Mouse (Mus musculus) liver, embryonic 15.5 days (tissue): ENCODE data around the gene Ecpas. TPM values are rescaled to one million over a fixed set of nuclear protein-coding genes. Genes with fewer than 3 reads are reported as not detected.

ENCODE experiments used
- ATAC-seq: fragments of 200-750 bp; cut with Nextera tagmentation; 2 replicates; pipeline ENCODE4 v1.8.0; 2017; ENCODE audit warnings: moderate number of reproducible peaks, mild to moderate bottlenecking, moderate library complexity; ENCODE audit not compliant: insufficient read depth
- H3K27ac ChIP-seq: fragments of 300-500 bp; sonication (generic); replicated peaks from 2 replicates; pipeline ENCODE4 v1.5.1; 2015; ENCODE audit warnings: mild to moderate bottlenecking, inconsistent platforms
- H3K27me3 ChIP-seq: fragments of 300-500 bp; sonication (generic); 2 replicates; pipeline ENCODE4 v1.6.1; 2015; ENCODE audit warnings: mild to moderate bottlenecking, inconsistent platforms
- H3K36me3 ChIP-seq: fragments of 300-500 bp; sonication (generic); replicated peaks from 2 replicates; pipeline ENCODE4 v1.6.1; 2015; ENCODE audit warnings: moderate library complexity, mild to moderate bottlenecking, inconsistent platforms
- H3K4me1 ChIP-seq: fragments of 300-500 bp; sonication (generic); replicated peaks from 2 replicates; pipeline ENCODE4 v1.6.1; 2015; ENCODE audit warnings: inconsistent platforms
- H3K4me2 ChIP-seq: fragments of 300-500 bp; sonication (generic); 2 replicates; pipeline ENCODE4 v1.6.1; 2015; ENCODE audit warnings: moderate library complexity, mild to moderate bottlenecking, inconsistent platforms
- H3K4me3 ChIP-seq: fragments of 300-500 bp; sonication (generic); replicated peaks from 2 replicates; pipeline ENCODE4 v1.5.1; 2015; ENCODE audit warnings: mild to moderate bottlenecking, inconsistent platforms
- H3K9ac ChIP-seq: fragments of 300-500 bp; sonication (generic); 2 replicates; pipeline ENCODE4 v1.6.1; 2015; ENCODE audit warnings: moderate library complexity, mild to moderate bottlenecking, inconsistent platforms
- H3K9me3 ChIP-seq: fragments of 300-500 bp; sonication (generic); replicated peaks from 2 replicates; pipeline ENCODE4 v1.6.1; 2016; ENCODE audit warnings: inconsistent platforms
- WGBS: fragments of 180-500 bp; shearing (Covaris S2); methylation state at CpG from one replicate; pipeline ENCODE4 v1.1.7; 2015; ENCODE audit warnings: mixed read lengths; ENCODE audit not compliant: insufficient replicate concordance; 5-methylcytosine and 5-hydroxymethylcytosine counted together
- polyA plus RNA-seq: library from polyadenylated mRNA; unstranded; fragments of >200 nt; fragmentation: Nextera tagmentation; extraction: Ambion mirVana; gene quantifications from 2 replicates; pipeline ENCODE4 v1.2.1, GENCODE M21; 2015

Gene Ecpas
- polyA plus RNA-seq = 14.3 and 14.7 TPM in 2 replicates

DNA sequence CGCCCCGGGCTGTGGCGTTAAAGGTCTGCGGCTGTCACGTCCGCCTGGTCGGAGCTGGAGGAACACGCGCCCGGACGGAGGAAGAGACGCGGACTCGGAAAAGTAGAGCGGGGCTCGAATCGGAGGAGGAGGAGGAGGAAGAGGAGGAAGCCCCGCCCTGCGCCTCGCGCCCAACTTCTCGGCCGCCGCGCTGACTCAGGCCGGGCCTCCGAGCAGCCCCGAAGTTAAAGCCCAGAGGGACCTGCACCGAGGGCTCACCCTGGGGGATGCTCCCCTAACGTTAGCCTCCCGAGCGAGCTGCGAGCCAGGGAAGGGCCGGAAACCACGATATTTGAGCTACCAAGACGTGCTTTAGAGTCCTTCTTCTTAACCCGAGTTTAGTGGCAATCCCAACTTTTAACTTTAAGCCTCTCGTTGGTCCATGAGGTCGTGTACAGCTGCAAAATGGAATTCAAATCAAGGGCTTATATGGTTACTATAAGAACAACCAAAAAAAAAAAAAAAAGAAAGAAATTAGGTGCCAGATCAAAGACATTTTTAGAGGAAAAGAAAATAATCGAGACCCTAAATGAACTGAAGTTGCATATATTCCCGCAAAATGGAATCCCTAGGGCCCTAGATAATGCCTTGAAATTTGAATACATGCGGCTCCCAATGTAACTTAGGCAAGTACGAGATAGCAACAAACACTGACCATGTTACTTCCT is at the start of gene Ecpas:
Gene Ecpas (minus strand): TSS at position 121 of the 707 bp plus-strand sequence.
- Histone ChIP-seq H3K9me3 (no peaks in the 10 kb centered on the region), H3K27me3 (no peaks in the 10 kb centered on the region), H3K4me3 (peak within 1 kb of the TSS; percentile 96), H3K4me2 (peak within 1 kb of the TSS; percentile 94), H3K9ac (peak within 1 kb of the TSS; percentile 96), H3K27ac (peak within 1 kb of the TSS; percentile 92), H3K36me3 (no peaks in the 10 kb centered on the region), H3K4me1 (peaks cover 44% of the 10 kb centered on the region)
- ATAC-seq = peak; percentile 75
- WGBS = 2% methylated on average over 43 of the region's 43 CpGs

DNA sequence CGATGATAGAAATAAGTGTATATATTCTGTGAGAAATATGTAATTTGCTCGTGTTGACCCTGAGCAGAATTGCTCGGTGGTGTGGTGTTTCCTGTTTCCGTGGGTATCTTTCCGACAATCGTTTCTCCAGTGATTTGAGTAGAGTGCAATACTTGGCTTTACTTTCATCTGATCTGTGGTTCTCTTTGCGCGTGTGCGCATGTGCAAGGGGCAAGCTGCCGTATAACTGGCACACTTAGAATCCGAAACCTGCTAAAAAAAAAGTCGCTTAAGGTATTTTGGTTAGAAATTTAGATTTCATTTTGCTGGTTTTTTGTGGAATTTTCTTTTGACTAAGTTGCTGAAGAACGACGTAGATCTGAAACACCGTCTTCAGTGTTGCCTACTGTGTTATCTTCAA is 49.2 kb upstream of the Ecpas start:
- ATAC-seq = no peak
- Histone ChIP-seq H3K27ac (no peak overlapping the region), H3K4me2 (no peak overlapping the region), H3K4me1 (no peaks in the 10 kb centered on the region), H3K9ac (no peak overlapping the region), H3K9me3 (no peaks in the 10 kb centered on the region), H3K4me3 (no peak overlapping the region), H3K36me3 (no peaks in the 10 kb centered on the region), H3K27me3 (peaks cover 3% of the 10 kb centered on the region; the same call in 1 of the 2 replicates)
- WGBS = 67% methylated on average over 15 of the region's 15 CpGs

DNA sequence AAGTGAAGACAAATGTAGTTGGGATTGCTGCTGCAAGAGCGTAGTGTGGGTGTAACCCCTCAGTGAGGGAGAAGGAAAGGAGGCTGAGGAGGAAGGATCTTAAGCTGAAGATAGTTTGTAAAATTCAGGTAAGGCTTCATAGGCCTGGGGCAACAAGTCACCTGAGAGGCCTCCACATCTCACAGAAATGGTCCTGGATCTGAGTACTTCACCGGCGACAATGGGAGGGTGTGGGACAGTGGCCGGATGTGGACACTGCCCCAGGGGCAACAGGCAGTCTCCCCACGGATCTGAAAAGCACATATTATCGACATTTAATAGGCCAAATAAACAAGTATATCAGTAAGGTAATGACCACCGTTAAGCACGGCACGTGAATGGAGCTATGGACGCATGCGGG is 40.1 kb upstream of the Ecpas start:
- no peak overlapping the region for H3K27ac ChIP-seq
- WGBS = 80% methylated on average over 11 of the region's 11 CpGs
- no peak overlapping the region for H3K9ac ChIP-seq
- no peaks in the 10 kb centered on the region for H3K9me3 ChIP-seq
- H3K27me3 ChIP-seq = no peaks in the 10 kb centered on the region; the same call in 1 of the 2 replicates
- H3K4me2 ChIP-seq = no peak overlapping the region
- H3K4me3 ChIP-seq = no peak overlapping the region
- no peaks in the 10 kb centered on the region for H3K4me1 ChIP-seq
- H3K36me3 ChIP-seq = no peaks in the 10 kb centered on the region
- ATAC-seq = no peak

DNA sequence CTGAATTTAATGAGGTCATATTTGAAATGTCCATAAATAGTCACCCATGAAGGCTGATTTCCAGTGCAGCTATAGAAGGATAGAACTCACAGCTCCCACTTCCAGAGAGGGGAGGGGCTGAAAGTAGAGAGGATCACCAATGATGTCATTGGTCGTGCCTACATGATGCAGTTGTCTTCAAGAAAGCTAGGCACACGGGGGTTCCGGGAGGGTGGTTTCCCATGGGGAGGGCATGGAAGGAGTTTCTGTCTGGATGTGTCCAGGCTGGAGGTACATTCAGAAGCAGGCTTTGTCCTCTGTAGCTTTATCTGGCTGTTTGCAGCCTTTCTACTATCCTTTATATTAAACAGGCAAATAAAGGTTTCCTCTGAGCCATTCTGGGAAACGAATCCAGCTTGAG is 35.8 kb upstream of the Ecpas start:
- Histone ChIP-seq H3K4me3 (no peak overlapping the region), H3K36me3 (no peaks in the 10 kb centered on the region), H3K9me3 (no peaks in the 10 kb centered on the region), H3K27ac (no peak overlapping the region), H3K9ac (no peak overlapping the region), H3K4me2 (no peak overlapping the region), H3K4me1 (peaks cover 6% of the 10 kb centered on the region), H3K27me3 (peaks cover 34% of the 10 kb centered on the region)
- WGBS = 67% methylated on average over 4 of the region's 4 CpGs
- no peak for ATAC-seq

DNA sequence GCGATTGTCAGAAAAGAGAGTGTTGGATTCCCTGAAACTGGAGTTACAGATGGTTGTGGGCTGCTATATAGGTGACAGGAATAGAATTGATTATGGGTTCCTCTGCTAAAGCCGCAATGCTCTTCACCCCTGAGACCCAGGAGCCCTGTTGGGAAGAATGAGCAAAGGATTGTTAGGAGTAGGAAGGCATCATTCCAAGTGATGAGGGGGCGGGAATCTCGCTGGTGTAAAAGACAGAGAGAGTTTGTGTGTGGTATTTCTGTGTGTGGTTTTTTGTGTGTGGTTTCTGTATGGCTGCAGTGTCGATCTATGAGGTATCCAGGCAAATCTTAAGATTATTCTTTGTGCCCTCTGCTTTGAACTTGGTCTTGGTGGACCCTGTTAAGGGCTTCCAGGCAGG is 32.1 kb upstream of the Ecpas start:
- no peak for ATAC-seq
- WGBS = 46% methylated on average over 5 of the region's 5 CpGs
- H3K9me3 ChIP-seq = no peaks in the 10 kb centered on the region

DNA sequence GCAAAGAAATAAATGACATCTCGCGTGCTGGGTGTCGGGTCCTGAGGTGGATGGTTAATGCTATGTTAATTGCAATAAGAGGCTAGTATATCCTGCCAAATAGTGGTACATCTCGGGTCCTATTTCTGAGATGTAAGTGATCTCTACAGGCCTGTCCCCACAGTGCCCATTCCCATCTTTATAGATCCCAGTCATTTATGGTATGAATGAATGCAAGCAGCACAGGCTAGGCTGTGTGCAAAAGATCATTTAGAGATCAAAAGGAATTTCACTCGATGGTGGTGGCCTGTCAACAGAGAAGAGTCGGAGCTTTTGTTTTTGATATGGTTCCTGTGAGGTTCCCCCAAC is 31.6 kb upstream of the Ecpas start:
- H3K27me3 ChIP-seq = peaks cover 46% of the 10 kb centered on the region
- H3K4me3 ChIP-seq = peak overlapping the region; percentile 63
- H3K36me3 ChIP-seq = no peaks in the 10 kb centered on the region
- 8% methylated on average over 6 of the region's 6 CpGs for WGBS
- peaks cover 10% of the 10 kb centered on the region for H3K4me1 ChIP-seq
- peak overlapping the region; percentile 86 for H3K4me2 ChIP-seq
- H3K27ac ChIP-seq = no peak overlapping the region
- no peak for ATAC-seq
- H3K9me3 ChIP-seq = no peaks in the 10 kb centered on the region
- H3K9ac ChIP-seq = no peak overlapping the region

More for the DNA sequence above, 32.1 kb upstream of the Ecpas start:
- H3K4me2 ChIP-seq = no peak overlapping the region
- H3K4me3 ChIP-seq = no peak overlapping the region
- H3K9ac ChIP-seq = no peak overlapping the region
- no peaks in the 10 kb centered on the region for H3K36me3 ChIP-seq
- H3K27me3 ChIP-seq = peaks cover 46% of the 10 kb centered on the region
- peaks cover 10% of the 10 kb centered on the region for H3K4me1 ChIP-seq
- no peak overlapping the region for H3K27ac ChIP-seq

DNA sequence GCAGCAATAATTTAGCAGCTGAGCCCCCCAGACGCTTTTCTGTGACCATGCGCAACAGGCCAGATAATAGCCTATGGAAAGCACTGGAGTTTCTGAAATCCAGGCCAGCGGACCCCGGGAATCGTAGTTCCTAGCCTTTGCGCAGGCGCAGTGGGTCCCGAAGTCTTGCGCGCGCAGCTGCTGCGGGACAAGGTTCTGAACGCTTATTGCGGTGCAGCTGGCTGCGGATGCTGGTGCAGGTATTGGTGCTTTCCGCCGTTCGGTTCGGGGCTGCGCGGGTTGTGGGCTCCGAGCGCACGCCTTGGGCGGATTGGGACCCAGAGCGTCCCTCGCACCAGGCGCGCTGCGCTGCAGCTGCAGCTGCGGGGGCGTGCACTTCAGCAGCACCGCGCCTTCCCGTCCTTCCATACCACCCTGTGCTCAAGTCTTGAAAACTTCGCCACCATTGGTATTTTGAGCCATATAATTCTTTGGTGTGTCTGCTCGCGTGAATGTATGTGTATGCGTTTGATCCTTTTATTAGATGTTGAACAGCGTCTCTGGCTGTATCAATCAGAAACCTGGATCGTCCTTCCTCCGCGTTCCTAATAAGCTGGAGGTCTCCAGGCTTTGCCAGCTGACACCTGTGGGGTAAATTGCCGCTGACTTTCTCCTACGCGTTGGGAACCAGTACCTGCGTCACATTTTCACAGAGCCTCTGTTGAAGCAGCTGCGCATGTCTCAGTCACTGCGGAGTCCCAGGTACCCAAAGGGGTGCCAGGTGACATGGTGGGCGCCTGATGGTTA is 31.1 kb upstream of the Ecpas start, which contains the start of gene Zkscan16:
Gene Zkscan16 (plus strand): TSS at position 209 of the 786 bp plus-strand sequence.
- Histone ChIP-seq H3K9me3 (no peaks in the 10 kb centered on the region), H3K27me3 (peaks cover 46% of the 10 kb centered on the region), H3K27ac (no peak within 1 kb of the TSS), H3K4me3 (peak within 1 kb of the TSS; percentile 63), H3K4me2 (peak within 1 kb of the TSS; percentile 86), H3K9ac (0 out of 2 replicates have a peak within 1 kb of the TSS, but pooled peaks have one; percentile 6), H3K4me1 (peaks cover 10% of the 10 kb centered on the region), H3K36me3 (no peaks in the 10 kb centered on the region)
- WGBS = 1% methylated on average over 50 of the region's 50 CpGs
- ATAC-seq = no peak

DNA sequence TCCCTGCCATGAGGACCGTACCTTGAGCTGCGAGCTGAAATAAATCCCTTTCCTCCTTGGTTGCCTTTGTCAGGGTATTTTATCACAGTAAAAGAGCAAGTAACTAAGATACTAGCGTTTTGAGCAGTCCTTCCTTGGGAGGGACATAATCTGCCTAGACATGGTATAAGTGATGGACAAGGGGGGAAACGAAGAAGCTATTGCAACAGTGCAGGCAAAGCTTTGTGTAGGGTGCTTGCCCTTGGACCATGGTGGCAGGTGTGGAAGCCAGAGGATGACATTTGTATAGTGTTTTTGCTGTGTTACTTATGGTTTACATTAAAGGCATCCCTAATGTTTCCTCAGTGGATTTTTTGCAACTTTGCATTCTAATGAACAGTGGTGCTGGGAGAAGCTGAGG is 30.4 kb upstream of the Ecpas start:
- no peak for ATAC-seq
- WGBS = 66% methylated on average over 4 of the region's 4 CpGs
- Histone ChIP-seq H3K36me3 (no peaks in the 10 kb centered on the region), H3K4me3 (peak overlapping the region; percentile 63), H3K4me2 (peak overlapping the region; percentile 86), H3K27me3 (peaks cover 46% of the 10 kb centered on the region), H3K27ac (no peak overlapping the region), H3K4me1 (peaks cover 10% of the 10 kb centered on the region), H3K9me3 (no peaks in the 10 kb centered on the region), H3K9ac (no peak overlapping the region)

DNA sequence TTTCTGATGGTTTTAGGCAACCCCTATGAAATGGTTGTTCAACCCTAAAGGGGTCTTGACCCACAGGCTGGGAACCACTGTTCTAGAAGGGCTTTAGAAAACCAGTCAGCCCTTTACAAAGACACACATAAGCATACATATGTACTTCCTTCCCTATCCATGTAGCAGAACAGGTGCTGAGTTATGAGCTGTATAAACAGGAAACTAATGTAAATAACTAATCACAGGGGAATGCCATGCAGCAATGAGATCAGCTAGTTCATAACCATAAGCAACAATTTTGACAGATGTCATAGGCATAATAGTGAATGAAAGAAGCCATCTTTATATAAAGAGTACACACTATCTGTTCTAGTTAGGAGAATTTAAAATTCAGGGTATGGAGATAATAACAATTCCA is 29.1 kb upstream of the Ecpas start:
- Histone ChIP-seq H3K27ac (no peak overlapping the region), H3K9ac (no peak overlapping the region), H3K27me3 (peaks cover 43% of the 10 kb centered on the region), H3K36me3 (no peaks in the 10 kb centered on the region), H3K4me3 (no peak overlapping the region), H3K9me3 (no peaks in the 10 kb centered on the region), H3K4me1 (peaks cover 10% of the 10 kb centered on the region), H3K4me2 (no peak overlapping the region)
- ATAC-seq = no peak

DNA sequence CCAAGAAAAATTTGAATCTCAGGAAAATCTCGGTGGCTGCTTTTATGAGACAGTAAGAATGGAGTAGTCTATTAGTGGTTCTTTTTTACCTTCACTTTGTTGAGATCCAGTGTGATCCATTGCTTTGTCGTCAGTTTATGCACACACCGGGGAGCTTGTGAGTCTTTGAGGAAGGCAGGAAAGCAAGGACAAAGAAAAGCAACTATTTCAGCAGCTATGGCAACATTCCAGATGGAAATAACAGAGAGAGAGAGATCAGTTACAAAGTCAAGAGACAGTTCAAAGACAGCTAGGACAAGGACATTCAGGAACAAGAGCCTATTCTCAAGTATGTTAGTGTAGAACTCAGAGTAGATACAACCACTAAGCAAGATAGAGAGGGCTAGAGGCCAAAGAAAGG is 23.3 kb upstream of the Ecpas start:
- Histone ChIP-seq H3K4me2 (no peak overlapping the region), H3K9ac (no peak overlapping the region), H3K4me3 (no peak overlapping the region), H3K4me1 (0 out of 2 replicates have a peak, but pooled peaks cover 2% of the 10 kb centered on the region), H3K27ac (no peak overlapping the region), H3K9me3 (no peaks in the 10 kb centered on the region), H3K36me3 (no peaks in the 10 kb centered on the region), H3K27me3 (0 out of 2 replicates have a peak, but pooled peaks cover 6% of the 10 kb centered on the region)
- WGBS = 62% methylated on average over 3 of the region's 3 CpGs
- ATAC-seq = no peak

DNA sequence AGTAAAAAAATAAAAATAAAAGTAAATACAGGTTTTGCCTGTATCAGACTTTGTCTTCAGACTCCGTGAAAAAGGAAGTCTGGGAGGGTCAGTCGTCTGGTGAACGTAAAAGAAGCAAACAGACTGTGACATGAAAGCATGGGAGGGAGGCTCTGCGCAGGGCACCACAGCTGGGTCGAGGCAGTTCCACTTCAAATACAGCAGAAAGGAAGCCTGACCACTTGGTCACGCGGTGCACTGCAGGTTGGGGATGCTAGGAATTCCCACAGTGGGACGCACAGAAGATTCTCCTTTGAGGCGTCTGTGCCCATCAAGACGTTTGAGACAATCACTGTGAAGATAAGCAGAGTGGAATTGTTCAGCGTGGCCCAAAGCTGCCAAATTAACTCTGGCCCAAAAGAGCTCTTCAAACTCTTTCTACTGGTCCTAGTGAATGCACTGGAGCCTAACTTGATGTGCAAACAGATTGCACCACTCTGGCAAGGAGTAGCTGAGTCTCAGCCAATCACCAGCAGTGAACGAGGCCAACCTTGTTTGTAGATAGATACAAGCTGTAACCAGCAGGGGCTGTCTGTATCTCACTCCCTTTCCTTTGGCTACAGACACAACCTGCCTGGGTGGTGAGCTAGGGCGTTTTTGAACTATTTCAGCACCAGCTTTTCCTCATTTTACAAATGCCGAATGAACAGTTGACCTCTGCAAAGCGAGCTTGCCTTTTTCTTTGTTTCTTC is 22.4 kb upstream of the Ecpas start:
- Histone ChIP-seq H3K27me3 (0 out of 2 replicates have a peak, but pooled peaks cover 6% of the 10 kb centered on the region), H3K4me2 (peak overlapping the region; percentile 8; the same call in 1 of the 2 replicates), H3K4me1 (0 out of 2 replicates have a peak, but pooled peaks cover 2% of the 10 kb centered on the region), H3K4me3 (no peak overlapping the region), H3K9ac (no peak overlapping the region), H3K27ac (no peak overlapping the region), H3K36me3 (no peaks in the 10 kb centered on the region), H3K9me3 (no peaks in the 10 kb centered on the region)
- WGBS = 27% methylated on average over 15 of the region's 15 CpGs
- peak; percentile 66 for ATAC-seq
